Mouse (Mus musculus): Measurements from ENCODE around the gene Wdr74.

GRCm38 (mm10) chr19:8727495-8728114 lies 8.0 kb upstream of the Wdr74 start:
- TF ChIP-seq CTCF (conservative IDR thresholded peaks at IDR 0.05; ENCODE audit: low read length): no peak
- no peak for TF ChIP-seq POU5F1 (IDR thresholded peaks at IDR 0.05; ENCODE audit: borderline replicate concordance, low read length)
- TF ChIP-seq NANOG (IDR thresholded peaks at IDR 0.05; ENCODE audit: borderline replicate concordance, low read length): no peak
